Mouse (Mus musculus): ENCODE results near the gene Ckap2l. TPM values are rescaled to one million over a fixed set of nuclear protein-coding genes. Genes with fewer than 3 reads are reported as not detected.

Ckap2l gene
- polyA plus RNA-seq, 1 experiment from 2014 or later, result 65.9 TPM

DNA sequence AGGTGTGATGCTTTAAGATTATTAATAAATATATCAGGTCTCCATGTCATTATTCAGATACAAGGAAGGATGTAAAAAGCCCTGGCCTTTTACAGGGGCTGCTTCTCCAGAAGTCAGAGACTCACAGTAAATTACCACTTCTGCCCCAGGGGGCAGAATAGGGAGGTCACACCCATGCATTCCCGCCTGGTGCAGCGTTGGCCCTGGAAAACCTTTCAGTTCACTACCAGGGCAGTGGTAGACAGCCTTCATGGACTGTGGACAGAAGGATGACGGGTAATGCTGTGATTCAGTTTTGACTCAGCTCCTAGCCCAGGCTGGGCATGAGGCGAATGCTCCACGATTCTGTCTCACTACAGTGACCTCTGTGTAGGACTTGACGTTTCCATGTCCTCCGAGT is 50.6 kb downstream of the Ckap2l start:
- H3K27me3 ChIP-seq (ENCODE audit: control insufficient read depth, insufficient read depth, low read length), result no peaks in the 10 kb centered on the region
- no peak for DNase-seq (ENCODE audit: low spot score)
- H3K4me3 ChIP-seq (ENCODE audit: low read depth, low read length), result no peak overlapping the region
- H3K9ac ChIP-seq (ENCODE audit: low read depth, low read length), result no peak overlapping the region
- H3K4me2 ChIP-seq (replicated peaks; ENCODE audit: low read depth, low read length), result no peak overlapping the region
- 83% methylated on average over 7 of the region's 7 CpGs for WGBS
- no peaks in the 10 kb centered on the region for H3K4me1 ChIP-seq (replicated peaks; ENCODE audit: control insufficient read depth, insufficient read depth, low read length)
- no peak overlapping the region for H3K27ac ChIP-seq (ENCODE audit: low read depth, low read length)
- no peak for ATAC-seq (ENCODE audit: low FRiP score)
- no peaks in the 10 kb centered on the region for H3K36me3 ChIP-seq (ENCODE audit: control insufficient read depth, insufficient read depth, low read length)
- H3K9me3 ChIP-seq (ENCODE audit: control insufficient read depth, low read length), result no peaks in the 10 kb centered on the region

DNA sequence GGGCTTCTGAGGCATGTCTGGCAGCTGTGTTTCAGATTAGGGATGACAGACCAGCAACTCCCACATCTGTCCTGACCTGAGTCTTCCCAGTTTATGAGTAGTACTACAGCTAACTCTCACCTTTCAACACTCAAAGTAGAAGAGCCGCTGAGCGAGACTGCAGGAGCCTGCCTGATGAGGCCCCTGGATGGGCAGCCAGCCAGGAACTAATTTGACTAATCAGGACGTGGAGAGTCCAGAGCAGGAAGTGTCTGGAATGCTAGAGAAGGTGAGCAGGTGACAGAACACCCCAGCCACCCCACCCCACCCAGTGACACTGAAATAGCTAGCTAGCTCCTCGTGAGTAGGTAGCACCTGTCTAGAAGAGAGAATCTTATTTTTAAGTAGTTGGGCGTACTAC is 51.4 kb downstream of the Ckap2l start:
- DNase-seq (ENCODE audit: low spot score), result no peak
- Histone ChIP-seq H3K9me3 (ENCODE audit: control insufficient read depth, low read length) (no peaks in the 10 kb centered on the region), H3K4me3 (ENCODE audit: low read depth, low read length) (no peak overlapping the region), H3K9ac (ENCODE audit: low read depth, low read length) (no peak overlapping the region), H3K27ac (ENCODE audit: low read depth, low read length) (no peak overlapping the region), H3K36me3 (ENCODE audit: control insufficient read depth, insufficient read depth, low read length) (no peaks in the 10 kb centered on the region), H3K4me1 (replicated peaks; ENCODE audit: control insufficient read depth, insufficient read depth, low read length) (no peaks in the 10 kb centered on the region), H3K4me2 (replicated peaks; ENCODE audit: low read depth, low read length) (no peak overlapping the region), H3K27me3 (ENCODE audit: control insufficient read depth, insufficient read depth, low read length) (no peaks in the 10 kb centered on the region)
- WGBS, result 61% methylated on average over 5 of the region's 5 CpGs
- no peak for ATAC-seq (ENCODE audit: low FRiP score)

- Histone ChIP-seq H3K4me1 (replicated peaks; ENCODE audit: control insufficient read depth, insufficient read depth, low read length) (no peaks in the 10 kb centered on the region), H3K27me3 (ENCODE audit: control insufficient read depth, insufficient read depth, low read length) (no peaks in the 10 kb centered on the region), H3K27ac (ENCODE audit: low read depth, low read length) (no peak overlapping the region), H3K36me3 (ENCODE audit: control insufficient read depth, insufficient read depth, low read length) (no peaks in the 10 kb centered on the region), H3K4me3 (ENCODE audit: low read depth, low read length) (no peak overlapping the region), H3K9ac (ENCODE audit: low read depth, low read length) (no peak overlapping the region), H3K9me3 (ENCODE audit: control insufficient read depth, low read length) (no peaks in the 10 kb centered on the region), H3K4me2 (replicated peaks; ENCODE audit: low read depth, low read length) (no peak overlapping the region)
- no peak for DNase-seq (ENCODE audit: low spot score)
- ATAC-seq (ENCODE audit: low FRiP score), result no peak
- WGBS, result 86% methylated on average over 20 of the region's 20 CpGs
Observed at GRCm38 (mm10) chr2:129244446-129245120, 52.4 kb downstream of the Ckap2l start.

- Histone ChIP-seq H3K4me1 (replicated peaks; ENCODE audit: control insufficient read depth, insufficient read depth, low read length) (no peaks in the 10 kb centered on the region), H3K27me3 (ENCODE audit: control insufficient read depth, insufficient read depth, low read length) (no peaks in the 10 kb centered on the region), H3K9me3 (ENCODE audit: control insufficient read depth, low read length) (no peaks in the 10 kb centered on the region), H3K9ac (ENCODE audit: low read depth, low read length) (no peak overlapping the region), H3K27ac (ENCODE audit: low read depth, low read length) (no peak overlapping the region), H3K36me3 (ENCODE audit: control insufficient read depth, insufficient read depth, low read length) (no peaks in the 10 kb centered on the region), H3K4me3 (ENCODE audit: low read depth, low read length) (no peak overlapping the region), H3K4me2 (replicated peaks; ENCODE audit: low read depth, low read length) (no peak overlapping the region)
- 56% methylated on average over 9 of the region's 9 CpGs for WGBS
- no peak for DNase-seq (ENCODE audit: low spot score)
- ATAC-seq (ENCODE audit: low FRiP score), result no peak
Observed at GRCm38 (mm10) chr2:129243786-129244185, 53.2 kb downstream of the Ckap2l start.

DNA sequence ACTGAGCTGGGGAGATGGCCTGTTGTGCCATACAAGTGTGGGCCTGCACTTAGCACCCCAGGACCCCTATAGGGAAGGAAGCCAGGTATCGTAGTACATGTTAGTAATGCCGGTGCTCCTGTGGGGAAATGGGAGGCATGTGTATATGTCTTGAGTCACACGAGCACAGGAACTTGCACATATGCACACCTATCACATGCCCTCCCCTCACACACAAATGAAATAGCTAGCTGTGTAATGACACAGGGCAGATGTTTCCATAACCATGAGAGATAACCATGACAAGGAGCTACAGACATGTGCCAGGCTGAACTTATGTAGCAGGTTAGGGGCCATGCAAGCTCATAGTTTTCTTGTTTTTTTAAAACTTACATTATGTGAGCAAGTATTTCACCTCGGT is 54.0 kb downstream of the Ckap2l start:
- no peaks in the 10 kb centered on the region for H3K4me1 ChIP-seq (replicated peaks; ENCODE audit: control insufficient read depth, insufficient read depth, low read length)
- 86% methylated on average over 4 of the region's 4 CpGs for WGBS
- H3K4me3 ChIP-seq (ENCODE audit: low read depth, low read length), result no peak overlapping the region
- H3K9me3 ChIP-seq (ENCODE audit: control insufficient read depth, low read length), result no peaks in the 10 kb centered on the region
- H3K9ac ChIP-seq (ENCODE audit: low read depth, low read length), result no peak overlapping the region
- ATAC-seq (ENCODE audit: low FRiP score), result no peak
- H3K36me3 ChIP-seq (ENCODE audit: control insufficient read depth, insufficient read depth, low read length), result no peaks in the 10 kb centered on the region
- DNase-seq (ENCODE audit: low spot score), result no peak
- H3K4me2 ChIP-seq (replicated peaks; ENCODE audit: low read depth, low read length), result no peak overlapping the region
- no peak overlapping the region for H3K27ac ChIP-seq (ENCODE audit: low read depth, low read length)
- H3K27me3 ChIP-seq (ENCODE audit: control insufficient read depth, insufficient read depth, low read length), result no peaks in the 10 kb centered on the region

GRCm38 (mm10) chr2:129241845-129242833 is 54.9 kb downstream of the Ckap2l start:
- 52% methylated on average over 7 of the region's 7 CpGs for WGBS
- Histone ChIP-seq H3K27ac (ENCODE audit: low read depth, low read length) (no peak overlapping the region), H3K9ac (ENCODE audit: low read depth, low read length) (no peak overlapping the region), H3K4me2 (replicated peaks; ENCODE audit: low read depth, low read length) (no peak overlapping the region), H3K9me3 (ENCODE audit: control insufficient read depth, low read length) (no peaks in the 10 kb centered on the region), H3K36me3 (ENCODE audit: control insufficient read depth, insufficient read depth, low read length) (no peaks in the 10 kb centered on the region), H3K27me3 (ENCODE audit: control insufficient read depth, insufficient read depth, low read length) (no peaks in the 10 kb centered on the region), H3K4me1 (replicated peaks; ENCODE audit: control insufficient read depth, insufficient read depth, low read length) (no peaks in the 10 kb centered on the region), H3K4me3 (ENCODE audit: low read depth, low read length) (no peak overlapping the region)
- DNase-seq (ENCODE audit: low spot score) (no peak), ATAC-seq (ENCODE audit: low FRiP score) (no peak)

GRCm38 (mm10) chr2:129240726-129241432 is 56.1 kb downstream of the Ckap2l start:
- no peaks in the 10 kb centered on the region for H3K36me3 ChIP-seq (ENCODE audit: control insufficient read depth, insufficient read depth, low read length)
- no peak for DNase-seq (ENCODE audit: low spot score)
- no peaks in the 10 kb centered on the region for H3K27me3 ChIP-seq (ENCODE audit: control insufficient read depth, insufficient read depth, low read length)
- H3K9ac ChIP-seq (ENCODE audit: low read depth, low read length), result no peak overlapping the region
- H3K4me2 ChIP-seq (replicated peaks; ENCODE audit: low read depth, low read length), result no peak overlapping the region
- 62% methylated on average over 9 of the region's 9 CpGs for WGBS
- no peaks in the 10 kb centered on the region for H3K4me1 ChIP-seq (replicated peaks; ENCODE audit: control insufficient read depth, insufficient read depth, low read length)
- no peak overlapping the region for H3K27ac ChIP-seq (ENCODE audit: low read depth, low read length)
- ATAC-seq (ENCODE audit: low FRiP score), result no peak
- no peak overlapping the region for H3K4me3 ChIP-seq (ENCODE audit: low read depth, low read length)
- H3K9me3 ChIP-seq (ENCODE audit: control insufficient read depth, low read length), result no peaks in the 10 kb centered on the region

GRCm38 (mm10) chr2:129236526-129236925 is 60.5 kb downstream of the Ckap2l start:
- DNase-seq (ENCODE audit: low spot score) (no peak), ATAC-seq (ENCODE audit: low FRiP score) (no peak)
- Histone ChIP-seq H3K4me3 (ENCODE audit: low read depth, low read length) (no peak overlapping the region), H3K9me3 (ENCODE audit: control insufficient read depth, low read length) (no peaks in the 10 kb centered on the region), H3K27ac (ENCODE audit: low read depth, low read length) (no peak overlapping the region), H3K4me2 (replicated peaks; ENCODE audit: low read depth, low read length) (no peak overlapping the region), H3K9ac (ENCODE audit: low read depth, low read length) (no peak overlapping the region), H3K36me3 (ENCODE audit: control insufficient read depth, insufficient read depth, low read length) (no peaks in the 10 kb centered on the region), H3K4me1 (replicated peaks; ENCODE audit: control insufficient read depth, insufficient read depth, low read length) (no peaks in the 10 kb centered on the region), H3K27me3 (ENCODE audit: control insufficient read depth, insufficient read depth, low read length) (no peaks in the 10 kb centered on the region)
- WGBS, result 73% methylated on average over 4 of the region's 4 CpGs
